Mouse (Mus musculus) megakaryocyte, embryonic 14.5 days (primary cell): Measurements from ENCODE around the gene Vezt.

ENCODE experiments used
- FLI1 ChIP-seq: IDR thresholded peaks from 2 replicates; pipeline ENCODE4 v1.6.1; 2012; ENCODE audit warnings: low read length, inconsistent platforms, mixed read lengths
- GATA1 ChIP-seq: IDR thresholded peaks from 3 replicates; pipeline ENCODE4 v1.6.1; 2012; ENCODE audit warnings: mixed read lengths, low read length, inconsistent platforms, borderline replicate concordance

DNA sequence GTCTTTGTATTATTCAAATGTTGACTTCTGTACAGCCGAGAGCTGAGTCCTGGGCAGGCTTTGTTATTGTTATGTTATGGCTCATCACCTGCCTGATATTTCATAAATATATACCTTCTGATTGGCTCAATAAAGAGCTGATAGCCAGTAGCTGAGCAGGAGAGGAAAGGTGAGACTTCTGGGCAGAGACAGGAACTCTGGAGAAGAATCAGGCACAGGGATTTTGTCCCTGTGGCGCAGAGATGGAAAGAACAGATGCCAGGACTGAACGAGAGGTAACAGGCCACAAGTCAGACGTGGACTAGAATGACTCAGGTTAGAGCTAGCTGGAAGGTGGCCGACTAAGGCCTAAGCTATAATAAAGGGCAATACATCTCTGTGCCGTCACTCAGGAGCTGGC is 7.1 kb downstream of the Vezt start:
- TF ChIP-seq FLI1 (no peak), GATA1 (no peak)
